Mouse (Mus musculus) lung, embryonic 16.5 days (tissue): ENCODE results near the gene Cenpm. TPM values are rescaled to one million over a fixed set of nuclear protein-coding genes. Genes with fewer than 3 reads are reported as not detected.
A peak's percentile ranks its signal among the peaks of the same experiment; 100 is the strongest.

ENCODE experiments used
- ATAC-seq: fragments of 200-750 bp; cut with Nextera tagmentation; 2 replicates; pipeline ENCODE4 v1.8.0; 2017; ENCODE audit warnings: low read depth, mild to moderate bottlenecking, moderate library complexity
- H3K27ac ChIP-seq: fragments of 300-500 bp; sonication (generic); 2 replicates; pipeline ENCODE4 v1.5.1; 2014; ENCODE audit warnings: mild to moderate bottlenecking, control low read depth, low read length
- H3K27me3 ChIP-seq: fragments of 300-500 bp; sonication (generic); 2 replicates; pipeline ENCODE4 v1.6.1; 2014; ENCODE audit warnings: low read depth, low read length, mixed read lengths; ENCODE audit not compliant: control insufficient read depth, insufficient read depth
- H3K36me3 ChIP-seq: fragments of 300-500 bp; sonication (generic); 2 replicates; pipeline ENCODE4 v1.6.1; 2014; ENCODE audit warnings: low read length; ENCODE audit not compliant: control insufficient read depth, insufficient read depth
- H3K4me1 ChIP-seq: fragments of 300-500 bp; sonication (generic); replicated peaks from 2 replicates; pipeline ENCODE4 v1.6.1; 2014; ENCODE audit warnings: low read length, mixed read lengths; ENCODE audit not compliant: control insufficient read depth, insufficient read depth
- H3K4me2 ChIP-seq: fragments of 300-500 bp; sonication (generic); 2 replicates; pipeline ENCODE4 v1.6.1; 2014; ENCODE audit warnings: low read depth, low read length, control low read depth
- H3K4me3 ChIP-seq: fragments of 300-500 bp; sonication (generic); 2 replicates; pipeline ENCODE4 v1.5.1; 2014; ENCODE audit warnings: mild to moderate bottlenecking, low read length, control low read depth
- H3K9ac ChIP-seq: fragments of 300-500 bp; sonication (generic); 2 replicates; pipeline ENCODE4 v1.6.1; 2014; ENCODE audit warnings: low read length, control low read depth
- H3K9me3 ChIP-seq: fragments of 300-500 bp; sonication (generic); 2 replicates; pipeline ENCODE4 v1.6.1; 2016; ENCODE audit warnings: low read length; ENCODE audit not compliant: control insufficient read depth
- WGBS: fragments of 180-500 bp; shearing (Covaris S2); extraction: QIAGEN DNeasy Blood & Tissue Kit; methylation state at CpG from one replicate; pipeline ENCODE4 v1.1.7; 2014; 5-methylcytosine and 5-hydroxymethylcytosine counted together
- polyA plus RNA-seq: library from polyadenylated mRNA; unstranded; fragments of >200 nt; fragmentation: Nextera tagmentation; extraction: Ambion mirVana; gene quantifications from 2 replicates; pipeline ENCODE4 v1.2.1, GENCODE M21; 2015

The Cenpm gene
- polyA plus RNA-seq, 1 experiment from 2014 or later: 65.1 TPM

- H3K9ac ChIP-seq: no peak overlapping the region
- H3K4me1 ChIP-seq: no peaks in the 10 kb centered on the region
- no peak overlapping the region for H3K27ac ChIP-seq
- H3K4me2 ChIP-seq: no peak overlapping the region
- ATAC-seq: no peak
- no peaks in the 10 kb centered on the region for H3K27me3 ChIP-seq
- H3K36me3 ChIP-seq: peaks cover 53% of the 10 kb centered on the region
- no peak overlapping the region for H3K4me3 ChIP-seq
- H3K9me3 ChIP-seq: no peaks in the 10 kb centered on the region
- WGBS: 84% methylated on average over 8 of the region's 8 CpGs
Measured at GRCm38 (mm10) chr15:82192617-82193016, 51.9 kb downstream of the Cenpm start.

GRCm38 (mm10) chr15:82188481-82189240 is 55.9 kb downstream of the Cenpm start:
- peaks cover 4% of the 10 kb centered on the region for H3K9me3 ChIP-seq
- no peak for ATAC-seq
- no peak overlapping the region for H3K4me2 ChIP-seq
- H3K27me3 ChIP-seq: no peaks in the 10 kb centered on the region
- H3K9ac ChIP-seq: no peak overlapping the region
- no peak overlapping the region for H3K27ac ChIP-seq
- peaks cover 45% of the 10 kb centered on the region for H3K36me3 ChIP-seq
- H3K4me3 ChIP-seq: no peak overlapping the region
- no peaks in the 10 kb centered on the region for H3K4me1 ChIP-seq
- WGBS: 96% methylated on average over 10 of the region's 10 CpGs

- peaks cover 4% of the 10 kb centered on the region for H3K9me3 ChIP-seq
- no peak for ATAC-seq
- no peak overlapping the region for H3K4me2 ChIP-seq
- no peak overlapping the region for H3K27ac ChIP-seq
- H3K9ac ChIP-seq: no peak overlapping the region
- 96% methylated on average over 1 of the region's 1 CpGs for WGBS
- H3K4me1 ChIP-seq: no peaks in the 10 kb centered on the region
- H3K27me3 ChIP-seq: no peaks in the 10 kb centered on the region
- peaks cover 48% of the 10 kb centered on the region for H3K36me3 ChIP-seq
- no peak overlapping the region for H3K4me3 ChIP-seq
Measured at GRCm38 (mm10) chr15:82187924-82188323, 56.6 kb downstream of the Cenpm start.

- H3K4me2 ChIP-seq: no peak overlapping the region
- ATAC-seq: no peak
- peaks cover 47% of the 10 kb centered on the region for H3K36me3 ChIP-seq
- peaks cover 5% of the 10 kb centered on the region for H3K9me3 ChIP-seq
- H3K27me3 ChIP-seq: no peaks in the 10 kb centered on the region
- WGBS: 81% methylated on average over 4 of the region's 4 CpGs
- H3K4me3 ChIP-seq: no peak overlapping the region
- no peak overlapping the region for H3K27ac ChIP-seq
- no peaks in the 10 kb centered on the region for H3K4me1 ChIP-seq
- H3K9ac ChIP-seq: no peak overlapping the region
Measured at GRCm38 (mm10) chr15:82187401-82187800, 57.1 kb downstream of the Cenpm start.

GRCm38 (mm10) chr15:82186931-82187330 is 57.6 kb downstream of the Cenpm start:
- no peak overlapping the region for H3K4me3 ChIP-seq
- no peak for ATAC-seq
- no peaks in the 10 kb centered on the region for H3K27me3 ChIP-seq
- H3K36me3 ChIP-seq: peaks cover 49% of the 10 kb centered on the region
- H3K9me3 ChIP-seq: peaks cover 9% of the 10 kb centered on the region
- H3K4me2 ChIP-seq: no peak overlapping the region
- no peaks in the 10 kb centered on the region for H3K4me1 ChIP-seq
- WGBS: 78% methylated on average over 5 of the region's 5 CpGs
- H3K9ac ChIP-seq: no peak overlapping the region
- H3K27ac ChIP-seq: no peak overlapping the region

- H3K4me1 ChIP-seq: no peaks in the 10 kb centered on the region
Measured at GRCm38 (mm10) chr15:82186131-82186530, 58.4 kb downstream of the Cenpm start.

GRCm38 (mm10) chr15:82185062-82185783 is 59.3 kb downstream of the Cenpm start:
- Histone ChIP-seq H3K9me3 (peaks cover 10% of the 10 kb centered on the region), H3K4me1 (no peaks in the 10 kb centered on the region), H3K4me2 (no peak overlapping the region), H3K36me3 (peaks cover 58% of the 10 kb centered on the region), H3K27me3 (no peaks in the 10 kb centered on the region), H3K4me3 (no peak overlapping the region), H3K9ac (no peak overlapping the region), H3K27ac (no peak overlapping the region)
- ATAC-seq: no peak
- WGBS: 81% methylated on average over 14 of the region's 14 CpGs

More at GRCm38 (mm10) chr15:82186131-82186530, 58.4 kb downstream of the Cenpm start:
- Histone ChIP-seq H3K9ac (no peak overlapping the region), H3K27me3 (no peaks in the 10 kb centered on the region), H3K4me2 (no peak overlapping the region), H3K4me3 (no peak overlapping the region), H3K9me3 (peaks cover 10% of the 10 kb centered on the region), H3K36me3 (peaks cover 56% of the 10 kb centered on the region), H3K27ac (no peak overlapping the region)
- peak; percentile 29; the same call in 1 of the 2 replicates for ATAC-seq
- 68% methylated on average over 14 of the region's 14 CpGs for WGBS

GRCm38 (mm10) chr15:82184656-82185055 is 59.9 kb downstream of the Cenpm start:
- no peak for ATAC-seq
- 68% methylated on average over 10 of the region's 10 CpGs for WGBS
- no peak overlapping the region for H3K9ac ChIP-seq
- no peak overlapping the region for H3K4me2 ChIP-seq
- H3K27me3 ChIP-seq: no peaks in the 10 kb centered on the region
- no peak overlapping the region for H3K4me3 ChIP-seq
- H3K9me3 ChIP-seq: peaks cover 10% of the 10 kb centered on the region
- peaks cover 64% of the 10 kb centered on the region for H3K36me3 ChIP-seq
- H3K4me1 ChIP-seq: no peaks in the 10 kb centered on the region
- H3K27ac ChIP-seq: no peak overlapping the region

- peaks cover 10% of the 10 kb centered on the region for H3K9me3 ChIP-seq
- no peak overlapping the region for H3K4me3 ChIP-seq
- no peak for ATAC-seq
- WGBS: 61% methylated on average over 7 of the region's 7 CpGs
- peaks cover 69% of the 10 kb centered on the region for H3K36me3 ChIP-seq
- H3K9ac ChIP-seq: no peak overlapping the region
- no peak overlapping the region for H3K27ac ChIP-seq
- H3K27me3 ChIP-seq: no peaks in the 10 kb centered on the region
- no peak overlapping the region for H3K4me2 ChIP-seq
- H3K4me1 ChIP-seq: no peaks in the 10 kb centered on the region
Measured at GRCm38 (mm10) chr15:82184183-82184582, 60.4 kb downstream of the Cenpm start.
